Comparison of ENCODE assay signal across 11 mouse cellular contexts in genomic region chr4:107048568-107049162, GRCm38 (mm10). TPM values are rescaled to one million over a fixed set of nuclear protein-coding genes. Genes with fewer than 3 reads are reported as not detected.
DNase-seq lines count a peak whose midpoint lies in the region; ATAC-seq and TF ChIP-seq lines count a peak whose summit lies in the region.
"Had no signal": no experiment of that assay in that cellular context is flagged by ENCODE, and none has a peak within 500 bp of the region (broad histone marks: within the 10 kb centered on the region; RNA-seq: fewer than 3 reads in every experiment).

No protein-coding gene starts in this region.

- whole genome bisulfite sequencing in lung, postnatal 0 days = 85% methylated on average over 11 of the region's 11 CpGs

- H3K27ac ChIP-seq in lung, postnatal 0 days (ENCODE audit: low read length) = no peak overlapping the region
- H3K27ac ChIP-seq: embryonic facial prominence, embryonic 13.5 days; midbrain, embryonic 12.5 days had no signal

- no peak for ATAC-seq in lung, postnatal 0 days

- peak; percentile 63 for DNase-seq in lung, postnatal 14 days
- DNase-seq in lung, postnatal 0 days (ENCODE audit: low spot score) = no peak
- peak; percentile 89 for DNase-seq in brain, adult 2 months (ENCODE audit: low read depth, low spot score)
- DNase-seq in cerebellum, postnatal 25 days = peak; percentile 92 to 95
- peak; percentile 23 for DNase-seq in ovary, postnatal 14 days (ENCODE audit: low spot score)
- DNase-seq in embryo, embryonic 10.5 days (ENCODE audit: low spot score) = no peak
- no peak for DNase-seq in kidney, adult 9 months

- H3K4me2 ChIP-seq in lung, postnatal 0 days (replicated peaks; ENCODE audit: low read depth, low read length) = no peak overlapping the region
- H3K4me2 ChIP-seq: embryonic facial prominence, embryonic 13.5 days; limb, embryonic 12.5 days; midbrain, embryonic 12.5 days had no signal

- TF ChIP-seq EP300 in lung, postnatal 0 days (IDR thresholded peaks at IDR 0.05) = no peak

- H3K36me3 ChIP-seq in lung, postnatal 0 days (ENCODE audit: insufficient read depth, low read length) = peaks cover 11% of the 10 kb centered on the region; the same call in 1 of the 2 replicates

- no peaks in the 10 kb centered on the region for H3K4me1 ChIP-seq in lung, postnatal 0 days (ENCODE audit: insufficient read depth, low read depth, low read length)
- H3K4me1 ChIP-seq: embryonic facial prominence, embryonic 13.5 days; limb, embryonic 12.5 days; midbrain, embryonic 12.5 days had no signal

- H3K27me3 ChIP-seq in lung, postnatal 0 days (replicated peaks; ENCODE audit: insufficient read depth, low read length) = no peaks in the 10 kb centered on the region
- H3K27me3 ChIP-seq: embryonic facial prominence, embryonic 13.5 days; limb, embryonic 12.5 days; midbrain, embryonic 12.5 days had no signal

- H3K9ac ChIP-seq in lung, postnatal 0 days (replicated peaks; ENCODE audit: low read depth) = no peak overlapping the region
- H3K9ac ChIP-seq: embryonic facial prominence, embryonic 13.5 days; limb, embryonic 12.5 days; midbrain, embryonic 12.5 days had no signal

- no peak for TF ChIP-seq CTCF in lung, postnatal 0 days (IDR thresholded peaks at IDR 0.05)

- no peak overlapping the region for H3K4me3 ChIP-seq in lung, postnatal 0 days (ENCODE audit: low read depth, low read length)
- H3K4me3 ChIP-seq: embryonic facial prominence, embryonic 13.5 days; limb, embryonic 12.5 days; midbrain, embryonic 12.5 days had no signal

- H3K9me3 ChIP-seq in lung, postnatal 0 days (ENCODE audit: low read length) = no peaks in the 10 kb centered on the region
- H3K9me3 ChIP-seq: embryonic facial prominence, embryonic 13.5 days; limb, embryonic 12.5 days; midbrain, embryonic 12.5 days had no signal

RNA-seq across cellular contexts. Expression of gene Mrpl37, which starts 18.0 kb away (rescaled TPM):
- polyA plus RNA-seq in lung, postnatal 0 days (2015; fragmentation: Nextera tagmentation; extraction: Ambion mirVana) = 48.4 and 53.4 TPM in 2 replicates

RNA-seq across cellular contexts. Expression of gene Cyb5rl, which starts 18.1 kb away (rescaled TPM):
- polyA plus RNA-seq in lung, postnatal 0 days (2015; fragmentation: Nextera tagmentation; extraction: Ambion mirVana) = 4.9 and 5.4 TPM in 2 replicates

RNA-seq across cellular contexts. Expression of gene Cdcp2, which starts 48.0 kb away (rescaled TPM):
- polyA plus RNA-seq in lung, postnatal 0 days (2015; fragmentation: Nextera tagmentation; extraction: Ambion mirVana) = 0.08 and 0.14 TPM in 2 replicates
- polyA plus RNA-seq: embryonic facial prominence, embryonic 13.5 days; heart, embryonic 16.5 days; limb, embryonic 12.5 days had no signal

Comparison
In these comparisons a context has a peak if more than half of its experiments do, and no peak if none do; other contexts are left out.
1. DNase-seq: peak in lung, postnatal 14 days (single experiment), brain, adult 2 months (single experiment), cerebellum, postnatal 25 days (2 of 2) and ovary, postnatal 14 days (single experiment); none in lung, postnatal 0 days (single experiment), embryo, embryonic 10.5 days (single experiment) and kidney, adult 9 months (single experiment).